Mouse (Mus musculus): ENCODE measurements around the gene Spin4. TPM values are rescaled to one million over a fixed set of nuclear protein-coding genes. Genes with fewer than 3 reads are reported as not detected.

The Spin4 gene
- total RNA-seq (2021), result 1 to 10 TPM; 2.3 to 2.7 TPM
- long read RNA-seq, experiment 1, result 0 reads
- long read RNA-seq, experiment 2, result 0 reads

- DNase-seq, result peak; percentile 82 to 86
Measured at GRCm38 (mm10) chrX:95026361-95026892, at the start of gene Spin4. Gene Spin4, minus strand, starts transcription at chrX:95026682.

GRCm38 (mm10) chrX:95027907-95028306 is 1.4 kb upstream of the Spin4 start:
- no peak for DNase-seq

- peak in 1 of 2 experiments; percentile 17 for DNase-seq
Measured at GRCm38 (mm10) chrX:95025779-95026360, 612 bp downstream of the Spin4 start.

GRCm38 (mm10) chrX:95012033-95012432 is 14.4 kb downstream of the Spin4 start:
- peak in 1 of 2 experiments; percentile 15 for DNase-seq

DNA sequence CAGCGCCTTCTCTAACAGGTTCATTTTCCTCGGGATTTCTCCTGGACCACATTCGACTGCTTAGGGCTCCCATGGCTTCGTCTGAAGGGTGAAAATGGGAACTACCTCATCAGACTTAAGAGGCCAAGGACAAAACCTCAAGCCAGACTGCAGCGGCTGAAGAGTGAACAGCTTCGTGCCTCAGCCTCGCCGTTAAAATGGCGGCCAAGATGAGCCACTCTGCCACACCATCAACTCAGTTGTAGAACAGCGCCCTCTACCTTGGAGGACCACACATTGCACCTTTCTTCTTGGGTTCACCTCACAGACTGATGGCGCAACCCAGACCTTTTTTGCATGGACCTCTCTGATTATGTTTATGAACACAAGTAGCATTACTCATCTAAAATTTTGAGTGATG is 27.6 kb downstream of the Spin4 start:
- no peak for DNase-seq

- no peak for DNase-seq
Measured at GRCm38 (mm10) chrX:94994113-94994512, 32.4 kb downstream of the Spin4 start.

DNA sequence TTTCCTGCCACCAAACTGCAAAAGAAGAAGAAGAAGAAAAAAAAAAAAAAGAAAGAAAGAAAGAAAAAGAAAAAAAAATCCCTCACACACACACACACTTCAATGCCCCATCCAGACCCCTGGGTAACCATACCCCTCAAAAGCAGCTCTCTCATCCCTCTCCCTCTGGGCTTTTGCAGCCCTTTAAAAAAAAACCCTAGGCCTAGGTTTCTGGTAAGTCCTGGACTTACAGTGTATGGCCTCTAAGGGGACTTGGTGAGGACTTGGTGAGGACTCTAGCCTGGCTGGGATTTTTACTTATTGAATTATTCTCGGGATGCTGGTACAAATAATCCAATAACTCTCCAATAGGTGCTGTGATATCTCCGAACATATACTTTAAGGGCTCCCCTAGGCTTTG is 35.6 kb downstream of the Spin4 start:
- DNase-seq, result no peak

GRCm38 (mm10) chrX:94990080-94990825 is 36.2 kb downstream of the Spin4 start:
- DNase-seq, result peak; percentile 12 to 54

Other genes starting within 250 kb of the Spin4 start
- gene Arhgef9, start 170.2 kb upstream of the Spin4 start, total RNA-seq (2021), result 10 to 100 TPM; 11.8 to 15.3 TPM